Mouse (Mus musculus): ENCODE results near the gene Olfr350.

DNA sequence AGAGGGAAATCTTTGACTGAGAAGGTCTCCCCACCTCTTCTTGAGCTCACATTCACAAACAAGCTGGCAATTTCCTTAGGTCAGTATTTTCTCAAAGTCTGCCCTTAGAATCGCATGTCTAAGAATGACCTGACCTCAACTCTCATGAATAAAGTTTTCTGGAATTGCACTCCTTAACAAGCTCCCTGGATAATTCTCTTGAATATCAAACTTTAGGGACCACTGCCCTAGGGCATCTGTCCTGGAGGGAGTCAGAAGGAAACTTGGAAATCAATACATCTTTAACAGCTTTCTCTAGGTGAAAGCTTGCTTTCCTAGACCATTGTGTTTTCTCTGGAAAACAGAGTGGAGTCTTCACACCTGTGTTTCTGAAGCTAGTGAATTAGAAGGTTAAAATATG is at the start of gene Olfr350:
- TF ChIP-seq CTCF (IDR thresholded peaks at IDR 0.05; ENCODE audit: low read depth): no peak
- TF ChIP-seq EP300 (IDR thresholded peaks at IDR 0.05; ENCODE audit: low read depth): no peak

All from heart, postnatal 0 days (tissue).